Mouse (Mus musculus) ES-Bruce4 (cell line): ENCODE data around the gene Ankdd1a.

Source experiments
- CTCF ChIP-seq: IDR thresholded peaks from one replicate; pipeline ENCODE4 v1.8.1; 2011; ENCODE audit warnings: low read depth, low read length
- EP300 ChIP-seq: IDR thresholded peaks from 2 replicates; pipeline ENCODE4 v1.6.1; 2011; ENCODE audit warnings: low read depth, low read length; ENCODE audit not compliant: insufficient read depth

- TF ChIP-seq EP300 (no peak), CTCF (no peak)
These were observed at the start of gene Ankdd1a for GRCm38 (mm10) chr9:65519807-65520504.
